Mouse (Mus musculus) spleen, adult 2 months (tissue): Measurements from ENCODE around the gene Cfap74.

Source experiments
- CTCF ChIP-seq: fragments of 200-500 bp; IDR thresholded peaks from 2 replicates; pipeline ENCODE4 v1.5.1; 2011; ENCODE audit warnings: mild to moderate bottlenecking, inconsistent platforms; ENCODE audit not compliant: insufficient read depth, insufficient read length, insufficient replicate concordance; ENCODE audit errors: extremely low read depth
- POLR2A ChIP-seq: fragments of 200-500 bp; IDR thresholded peaks from 2 replicates; pipeline ENCODE4 v1.6.1; 2011; ENCODE audit warnings: low read depth, low read length, inconsistent platforms

GRCm38 (mm10) chr4:155492131-155492633, 83.2 kb downstream of the Cfap74 start:
- TF ChIP-seq POLR2A (no peak), CTCF (no peak)
